Mouse (Mus musculus) kidney, embryonic 14.5 days (tissue): Measurements from ENCODE around the gene Gm3336. TPM values are rescaled to one million over a fixed set of nuclear protein-coding genes. Genes with fewer than 3 reads are reported as not detected.

ENCODE experiments used
- ATAC-seq: fragments of 200-750 bp; cut with Nextera tagmentation; 2 replicates; pipeline ENCODE4 v1.8.0; 2017; ENCODE audit warnings: moderate number of reproducible peaks, mild to moderate bottlenecking, moderate TSS enrichment, moderate library complexity; ENCODE audit not compliant: low FRiP score, low TSS enrichment
- H3K27ac ChIP-seq: fragments of 300-500 bp; sonication (generic); 2 replicates; pipeline ENCODE4 v1.5.1; 2014; ENCODE audit warnings: low read depth, mild to moderate bottlenecking, low read length, moderate library complexity, mixed read lengths
- H3K27me3 ChIP-seq: fragments of 300-500 bp; sonication (generic); 2 replicates; pipeline ENCODE4 v1.6.1; 2014; ENCODE audit warnings: mild to moderate bottlenecking, low read length; ENCODE audit not compliant: control insufficient read depth, insufficient read depth
- H3K36me3 ChIP-seq: fragments of 300-500 bp; sonication (generic); 2 replicates; pipeline ENCODE4 v1.6.1; 2014; ENCODE audit warnings: low read length, mixed read lengths; ENCODE audit not compliant: control insufficient read depth, insufficient read depth
- H3K4me1 ChIP-seq: fragments of 300-500 bp; sonication (generic); 2 replicates; pipeline ENCODE4 v1.6.1; 2014; ENCODE audit warnings: low read length, mixed read lengths; ENCODE audit not compliant: control insufficient read depth, insufficient read depth
- H3K4me2 ChIP-seq: fragments of 300-500 bp; sonication (generic); replicated peaks from 2 replicates; pipeline ENCODE4 v1.6.1; 2014; ENCODE audit warnings: low read depth, mild to moderate bottlenecking, low read length
- H3K4me3 ChIP-seq: fragments of 300-500 bp; sonication (generic); 2 replicates; pipeline ENCODE4 v1.5.1; 2014; ENCODE audit warnings: mild to moderate bottlenecking, low read length
- H3K9ac ChIP-seq: fragments of 300-500 bp; sonication (generic); 2 replicates; pipeline ENCODE4 v1.6.1; 2014; ENCODE audit warnings: low read depth, mild to moderate bottlenecking, low read length, moderate library complexity
- H3K9me3 ChIP-seq: fragments of 300-500 bp; sonication (generic); 2 replicates; pipeline ENCODE4 v1.6.1; 2016; ENCODE audit warnings: low read length; ENCODE audit not compliant: control insufficient read depth
- WGBS: fragments of 180-500 bp; shearing (Covaris S2); extraction: QIAGEN DNeasy Blood & Tissue Kit; methylation state at CpG from one replicate; pipeline ENCODE4 v1.1.7; 2014; 5-methylcytosine and 5-hydroxymethylcytosine counted together
- polyA plus RNA-seq: library from polyadenylated mRNA; unstranded; fragments of >200 nt; fragmentation: Nextera tagmentation; extraction: Ambion mirVana; gene quantifications from 2 replicates; pipeline ENCODE4 v1.2.1, GENCODE M21; 2014

Gene Gm3336
- polyA plus RNA-seq, 1 experiment from 2014 or later: 0.73 TPM

- Histone ChIP-seq H3K9ac (no peak overlapping the region), H3K4me2 (no peak overlapping the region), H3K4me1 (peaks cover under 1% of the 10 kb centered on the region; the same call in 1 of the 2 replicates), H3K27me3 (peaks cover 26% of the 10 kb centered on the region), H3K9me3 (no peaks in the 10 kb centered on the region), H3K36me3 (no peaks in the 10 kb centered on the region), H3K27ac (no peak overlapping the region), H3K4me3 (no peak overlapping the region)
- 73% methylated on average over 5 of the region's 5 CpGs for WGBS
- ATAC-seq: no peak
Measured at GRCm38 (mm10) chr8:70737705-70738104, 19.4 kb downstream of the Gm3336 start.

GRCm38 (mm10) chr8:70738211-70738610 is 19.9 kb downstream of the Gm3336 start:
- H3K27me3 ChIP-seq: peaks cover 28% of the 10 kb centered on the region
- peaks cover 6% of the 10 kb centered on the region for H3K4me1 ChIP-seq
- H3K9me3 ChIP-seq: no peaks in the 10 kb centered on the region
- no peak overlapping the region for H3K4me2 ChIP-seq
- H3K9ac ChIP-seq: no peak overlapping the region; the same call in 1 of the 2 replicates
- no peak overlapping the region for H3K27ac ChIP-seq
- no peak overlapping the region for H3K4me3 ChIP-seq
- H3K36me3 ChIP-seq: no peaks in the 10 kb centered on the region
- no peak for ATAC-seq
- 60% methylated on average over 3 of the region's 3 CpGs for WGBS

- Histone ChIP-seq H3K9ac (no peak overlapping the region), H3K27ac (no peak overlapping the region), H3K27me3 (peaks cover 50% of the 10 kb centered on the region), H3K4me2 (no peak overlapping the region), H3K4me1 (peaks cover 22% of the 10 kb centered on the region), H3K36me3 (no peaks in the 10 kb centered on the region), H3K9me3 (no peaks in the 10 kb centered on the region), H3K4me3 (no peak overlapping the region)
- no peak for ATAC-seq
- 54% methylated on average over 5 of the region's 5 CpGs for WGBS
Measured at GRCm38 (mm10) chr8:70741661-70742060, 23.3 kb downstream of the Gm3336 start.

GRCm38 (mm10) chr8:70742176-70742575 is 23.8 kb downstream of the Gm3336 start:
- Histone ChIP-seq H3K9me3 (no peaks in the 10 kb centered on the region), H3K4me3 (no peak overlapping the region), H3K4me2 (no peak overlapping the region), H3K36me3 (no peaks in the 10 kb centered on the region), H3K4me1 (peaks cover 22% of the 10 kb centered on the region), H3K27me3 (peaks cover 53% of the 10 kb centered on the region), H3K9ac (no peak overlapping the region), H3K27ac (no peak overlapping the region)
- 55% methylated on average over 11 of the region's 11 CpGs for WGBS
- ATAC-seq: no peak

GRCm38 (mm10) chr8:70742981-70743655 is 24.8 kb downstream of the Gm3336 start:
- no peak overlapping the region for H3K27ac ChIP-seq

GRCm38 (mm10) chr8:70743656-70744590 is 25.6 kb downstream of the Gm3336 start:
- H3K27me3 ChIP-seq: peaks cover 58% of the 10 kb centered on the region
- H3K4me1 ChIP-seq: peaks cover 22% of the 10 kb centered on the region
- ATAC-seq: 0 out of 2 replicates have a peak, but pooled peaks have one; percentile 26
- no peak overlapping the region for H3K27ac ChIP-seq
- peak overlapping the region; percentile 50 for H3K4me2 ChIP-seq
- peak overlapping the region; percentile 40; the same call in 1 of the 2 replicates for H3K9ac ChIP-seq
- no peaks in the 10 kb centered on the region for H3K9me3 ChIP-seq
- WGBS: 5% methylated on average over 48 of the region's 48 CpGs
- H3K36me3 ChIP-seq: no peaks in the 10 kb centered on the region
- H3K4me3 ChIP-seq: peak overlapping the region; percentile 31

More at GRCm38 (mm10) chr8:70742981-70743655, 24.8 kb downstream of the Gm3336 start:
- H3K4me1 ChIP-seq: peaks cover 22% of the 10 kb centered on the region
- H3K27me3 ChIP-seq: peaks cover 58% of the 10 kb centered on the region
- no peaks in the 10 kb centered on the region for H3K36me3 ChIP-seq
- peak; percentile 17; the same call in 1 of the 2 replicates for ATAC-seq
- H3K9me3 ChIP-seq: no peaks in the 10 kb centered on the region
- H3K4me3 ChIP-seq: peak overlapping the region; percentile 31
- no peak overlapping the region for H3K9ac ChIP-seq
- H3K4me2 ChIP-seq: peak overlapping the region; percentile 50
- WGBS: 1% methylated on average over 38 of the region's 38 CpGs

- no peak for ATAC-seq
- peaks cover 58% of the 10 kb centered on the region for H3K27me3 ChIP-seq
- no peaks in the 10 kb centered on the region for H3K9me3 ChIP-seq
- WGBS: 58% methylated on average over 11 of the region's 11 CpGs
- H3K36me3 ChIP-seq: no peaks in the 10 kb centered on the region
- no peak overlapping the region for H3K9ac ChIP-seq
- H3K27ac ChIP-seq: no peak overlapping the region
- H3K4me3 ChIP-seq: no peak overlapping the region
- H3K4me2 ChIP-seq: no peak overlapping the region; the same call in 1 of the 2 replicates
- H3K4me1 ChIP-seq: peaks cover 22% of the 10 kb centered on the region
Measured at GRCm38 (mm10) chr8:70744806-70745205, 26.5 kb downstream of the Gm3336 start.

- H3K4me2 ChIP-seq: no peak overlapping the region
- WGBS: 54% methylated on average over 19 of the region's 19 CpGs
- H3K27ac ChIP-seq: no peak overlapping the region
- peaks cover 22% of the 10 kb centered on the region for H3K4me1 ChIP-seq
- no peak overlapping the region for H3K4me3 ChIP-seq
- H3K9ac ChIP-seq: no peak overlapping the region
- no peaks in the 10 kb centered on the region for H3K9me3 ChIP-seq
- H3K36me3 ChIP-seq: no peaks in the 10 kb centered on the region
- peaks cover 49% of the 10 kb centered on the region for H3K27me3 ChIP-seq
- no peak for ATAC-seq
Measured at GRCm38 (mm10) chr8:70745691-70746220, 27.4 kb downstream of the Gm3336 start.
